13 mouse cellular contexts compared by ENCODE assay signal in genomic region chr12:55058865-55059615, GRCm38 (mm10). TPM values are rescaled to one million over a fixed set of nuclear protein-coding genes. Genes with fewer than 3 reads are reported as not detected.
DNase-seq lines count a peak whose midpoint lies in the region; ATAC-seq and TF ChIP-seq lines count a peak whose summit lies in the region.
"Had no signal": no experiment of that assay in that cellular context is flagged by ENCODE, and none has a peak within 500 bp of the region (broad histone marks: within the 10 kb centered on the region; RNA-seq: fewer than 3 reads in every experiment).

No protein-coding gene starts in this region.

- peak; percentile 70 for DNase-seq in lung, embryonic 14.5 days
- DNase-seq in lung, adult 2 months = no peak
- peak; percentile 21 for DNase-seq in kidney, adult 18-20 months
- no peak for DNase-seq in liver, embryonic 13.5 days
- no peak for DNase-seq in midbrain, embryonic 14.5 days
- DNase-seq in spleen, postnatal 14 days (ENCODE audit: low spot score in 2 of 2) = no peak
- DNase-seq in forebrain, embryonic 14.5 days (ENCODE audit: low spot score) = no peak
- DNase-seq: cerebellum, adult 8-10 months had no signal

- ATAC-seq in lung, embryonic 14.5 days (ENCODE audit: insufficient read depth) = peak; percentile 48
- no peak for ATAC-seq in liver, embryonic 13.5 days (ENCODE audit: low read depth)
- no peak for ATAC-seq in midbrain, embryonic 14.5 days (ENCODE audit: low FRiP score, low TSS enrichment)
- ATAC-seq in forebrain, embryonic 15.5 days (replicated peaks) = no peak
- no peak for ATAC-seq in forebrain, embryonic 14.5 days
- ATAC-seq: activated CD4-positive, CD25-positive, alpha-beta regulatory T cell, adult 4 months had no signal

- H3K9ac ChIP-seq in lung, embryonic 14.5 days = no peak overlapping the region
- H3K9ac ChIP-seq in liver, embryonic 13.5 days = 0 out of 2 replicates have a peak overlapping the region, but pooled peaks have one; percentile 12
- H3K9ac ChIP-seq in midbrain, embryonic 14.5 days (replicated peaks; ENCODE audit: low read length) = no peak overlapping the region
- H3K9ac ChIP-seq in forebrain, embryonic 15.5 days (replicated peaks) = no peak overlapping the region
- no peak overlapping the region for H3K9ac ChIP-seq in forebrain, embryonic 14.5 days (ENCODE audit: low read length)
- H3K9ac ChIP-seq: embryonic facial prominence, embryonic 15.5 days; limb, embryonic 12.5 days had no signal

- H3K4me1 ChIP-seq in lung, embryonic 14.5 days (ENCODE audit: insufficient read depth) = peaks cover 17% of the 10 kb centered on the region; the same call in 1 of the 2 replicates
- H3K4me1 ChIP-seq in lung, adult 2 months (ENCODE audit: control insufficient read depth, insufficient read depth, low read length) = no peaks in the 10 kb centered on the region
- peaks cover 70% of the 10 kb centered on the region for H3K4me1 ChIP-seq in liver, embryonic 13.5 days (replicated peaks)
- no peaks in the 10 kb centered on the region for H3K4me1 ChIP-seq in midbrain, embryonic 14.5 days (ENCODE audit: control insufficient read depth, insufficient read depth, low read length)
- H3K4me1 ChIP-seq in forebrain, embryonic 15.5 days = no peaks in the 10 kb centered on the region
- no peaks in the 10 kb centered on the region for H3K4me1 ChIP-seq in forebrain, embryonic 14.5 days (ENCODE audit: control insufficient read depth, insufficient read depth, low read length)
- H3K4me1 ChIP-seq: embryonic facial prominence, embryonic 15.5 days; limb, embryonic 12.5 days had no signal

- 0 out of 2 replicates have a peak, but pooled peaks cover 7% of the 10 kb centered on the region for H3K36me3 ChIP-seq in lung, embryonic 14.5 days (ENCODE audit: insufficient read depth)
- H3K36me3 ChIP-seq in liver, embryonic 13.5 days = 0 out of 2 replicates have a peak, but pooled peaks cover 7% of the 10 kb centered on the region
- H3K36me3 ChIP-seq in midbrain, embryonic 14.5 days (ENCODE audit: control insufficient read depth, insufficient read depth, low read length) = peaks cover 12% of the 10 kb centered on the region; the same call in 1 of the 2 replicates
- 0 out of 2 replicates have a peak, but pooled peaks cover 2% of the 10 kb centered on the region for H3K36me3 ChIP-seq in forebrain, embryonic 15.5 days
- peaks cover 19% of the 10 kb centered on the region; the same call in 1 of the 2 replicates for H3K36me3 ChIP-seq in forebrain, embryonic 14.5 days (ENCODE audit: control insufficient read depth, insufficient read depth, low read length)

- no peaks in the 10 kb centered on the region for H3K9me3 ChIP-seq in lung, embryonic 14.5 days (ENCODE audit: low read depth, low read length)
- no peaks in the 10 kb centered on the region for H3K9me3 ChIP-seq in liver, embryonic 13.5 days (replicated peaks)
- no peaks in the 10 kb centered on the region for H3K9me3 ChIP-seq in midbrain, embryonic 14.5 days (ENCODE audit: control insufficient read depth, low read length)
- H3K9me3 ChIP-seq in forebrain, embryonic 15.5 days = no peaks in the 10 kb centered on the region
- no peaks in the 10 kb centered on the region for H3K9me3 ChIP-seq in forebrain, embryonic 14.5 days (replicated peaks; ENCODE audit: control insufficient read depth, low read length)
- H3K9me3 ChIP-seq: embryonic facial prominence, embryonic 15.5 days; limb, embryonic 12.5 days had no signal

- TF ChIP-seq POLR2A in lung, adult 2 months (IDR thresholded peaks at IDR 0.05; ENCODE audit: borderline replicate concordance, extremely low read depth, low read depth, low read length) = no peak

- no peaks in the 10 kb centered on the region for H3K27me3 ChIP-seq in lung, embryonic 14.5 days (ENCODE audit: insufficient read depth, low read length)
- H3K27me3 ChIP-seq in liver, embryonic 13.5 days = no peaks in the 10 kb centered on the region
- H3K27me3 ChIP-seq in midbrain, embryonic 14.5 days (ENCODE audit: control insufficient read depth, insufficient read depth, low read length) = no peaks in the 10 kb centered on the region
- no peaks in the 10 kb centered on the region for H3K27me3 ChIP-seq in forebrain, embryonic 15.5 days
- no peaks in the 10 kb centered on the region for H3K27me3 ChIP-seq in forebrain, embryonic 14.5 days (replicated peaks; ENCODE audit: control insufficient read depth, insufficient read depth, low read length)
- H3K27me3 ChIP-seq: embryonic facial prominence, embryonic 15.5 days; limb, embryonic 12.5 days had no signal

- H3K4me3 ChIP-seq in lung, embryonic 14.5 days (ENCODE audit: low read depth, low read length) = no peak overlapping the region
- H3K4me3 ChIP-seq in lung, adult 2 months (replicated peaks; ENCODE audit: extremely low read depth, low read depth, low read length) = no peak overlapping the region
- no peak overlapping the region for H3K4me3 ChIP-seq in liver, embryonic 13.5 days (replicated peaks)
- H3K4me3 ChIP-seq in midbrain, embryonic 14.5 days (replicated peaks; ENCODE audit: low read depth, low read length) = no peak overlapping the region
- no peak overlapping the region for H3K4me3 ChIP-seq in forebrain, embryonic 15.5 days
- no peak overlapping the region for H3K4me3 ChIP-seq in forebrain, embryonic 14.5 days (ENCODE audit: low read depth, low read length)
- H3K4me3 ChIP-seq: embryonic facial prominence, embryonic 15.5 days; layer of hippocampus, adult 2 months; limb, embryonic 12.5 days had no signal

- TF ChIP-seq CTCF in lung, embryonic 14.5 days (IDR thresholded peaks at IDR 0.05; ENCODE audit: low read depth) = no peak
- TF ChIP-seq CTCF in lung, adult 2 months (IDR thresholded peaks at IDR 0.05; ENCODE audit: insufficient read depth, low read length) = no peak

- no peak overlapping the region for H3K4me2 ChIP-seq in lung, embryonic 14.5 days
- no peak overlapping the region for H3K4me2 ChIP-seq in liver, embryonic 13.5 days
- no peak overlapping the region for H3K4me2 ChIP-seq in midbrain, embryonic 14.5 days (ENCODE audit: low read length)
- no peak overlapping the region for H3K4me2 ChIP-seq in forebrain, embryonic 15.5 days (replicated peaks)
- no peak overlapping the region for H3K4me2 ChIP-seq in forebrain, embryonic 14.5 days (ENCODE audit: low read length)
- H3K4me2 ChIP-seq: embryonic facial prominence, embryonic 15.5 days; limb, embryonic 12.5 days had no signal

- WGBS in lung, embryonic 14.5 days = 34% methylated on average over 6 of the region's 6 CpGs
- 59% methylated on average over 6 of the region's 6 CpGs for WGBS in lung, adult 2 months
- 50% methylated on average over 6 of the region's 6 CpGs for WGBS in liver, embryonic 13.5 days (ENCODE audit: insufficient replicate concordance)
- WGBS in midbrain, embryonic 14.5 days = 85% methylated on average over 6 of the region's 6 CpGs
- whole genome bisulfite sequencing in forebrain, embryonic 15.5 days = 74% methylated on average over 6 of the region's 6 CpGs
- 74% methylated on average over 6 of the region's 6 CpGs for WGBS in forebrain, embryonic 14.5 days

- no peak overlapping the region for H3K27ac ChIP-seq in lung, embryonic 14.5 days (ENCODE audit: low read depth)
- peak overlapping the region; percentile 84 for H3K27ac ChIP-seq in liver, embryonic 13.5 days
- H3K27ac ChIP-seq in midbrain, embryonic 14.5 days (replicated peaks; ENCODE audit: low read depth, low read length) = no peak overlapping the region
- no peak overlapping the region for H3K27ac ChIP-seq in forebrain, embryonic 15.5 days (replicated peaks)
- no peak overlapping the region for H3K27ac ChIP-seq in forebrain, embryonic 14.5 days (ENCODE audit: low read depth, low read length)
- H3K27ac ChIP-seq: embryonic facial prominence, embryonic 15.5 days; layer of hippocampus, adult 2 months; limb, embryonic 12.5 days had no signal

RNA-seq across cellular contexts. Expression of gene 2700097O09Rik, which starts 20.9 kb away (rescaled TPM):
- 34.3 and 36.1 TPM in 2 replicates for polyA plus RNA-seq in lung, embryonic 14.5 days (2014; fragmentation: Nextera tagmentation; extraction: Ambion mirVana)
- polyA plus RNA-seq in lung, adult 2 months (2012; rRNA removed) = 3.3 and 6.4 TPM in 2 replicates
- 30.6 and 32.9 TPM in 2 replicates for polyA plus RNA-seq in liver, embryonic 13.5 days (2015; fragmentation: Nextera tagmentation; extraction: Ambion mirVana)
- 31.8 and 32.3 TPM in 2 replicates for polyA plus RNA-seq in midbrain, embryonic 14.5 days (2014; fragmentation: Nextera tagmentation; extraction: Ambion mirVana)
- 33.6 and 36.4 TPM in 2 replicates for polyA plus RNA-seq in forebrain, embryonic 15.5 days (2015; fragmentation: Nextera tagmentation; extraction: Ambion mirVana)
- polyA plus RNA-seq in forebrain, embryonic 14.5 days (2014; fragmentation: Nextera tagmentation; extraction: Ambion mirVana) = 32.8 and 36.0 TPM in 2 replicates

RNA-seq across cellular contexts. Expression of gene Srp54a, which starts 21.0 kb away (rescaled TPM):
- polyA plus RNA-seq in lung, embryonic 14.5 days (2014; fragmentation: Nextera tagmentation; extraction: Ambion mirVana) = 156 and 163 TPM in 2 replicates
- 16.7 and 21.0 TPM in 2 replicates for polyA plus RNA-seq in lung, adult 2 months (2012; rRNA removed)
- 94.7 and 121 TPM in 2 replicates for polyA plus RNA-seq in liver, embryonic 13.5 days (2015; fragmentation: Nextera tagmentation; extraction: Ambion mirVana)
- polyA plus RNA-seq in midbrain, embryonic 14.5 days (2014; fragmentation: Nextera tagmentation; extraction: Ambion mirVana) = 193 and 227 TPM in 2 replicates
- polyA plus RNA-seq in forebrain, embryonic 15.5 days (2015; fragmentation: Nextera tagmentation; extraction: Ambion mirVana) = 203 and 213 TPM in 2 replicates
- polyA plus RNA-seq in forebrain, embryonic 14.5 days (2014; fragmentation: Nextera tagmentation; extraction: Ambion mirVana) = 216 and 245 TPM in 2 replicates

RNA-seq across cellular contexts. Expression of gene Baz1a, which starts 44.9 kb away (rescaled TPM):
- 23.9 and 26.3 TPM in 2 replicates for polyA plus RNA-seq in lung, embryonic 14.5 days (2014; fragmentation: Nextera tagmentation; extraction: Ambion mirVana)
- 2.7 and 5.5 TPM in 2 replicates for polyA plus RNA-seq in lung, adult 2 months (2012; rRNA removed)
- polyA plus RNA-seq in liver, embryonic 13.5 days (2015; fragmentation: Nextera tagmentation; extraction: Ambion mirVana) = 32.3 and 38.0 TPM in 2 replicates
- polyA plus RNA-seq in midbrain, embryonic 14.5 days (2014; fragmentation: Nextera tagmentation; extraction: Ambion mirVana) = 7.1 and 8.5 TPM in 2 replicates
- polyA plus RNA-seq in forebrain, embryonic 15.5 days (2015; fragmentation: Nextera tagmentation; extraction: Ambion mirVana) = 15.2 and 18.5 TPM in 2 replicates
- 13.6 and 14.4 TPM in 2 replicates for polyA plus RNA-seq in forebrain, embryonic 14.5 days (2014; fragmentation: Nextera tagmentation; extraction: Ambion mirVana)

Comparison
In these comparisons a context has a peak if more than half of its experiments do, and no peak if none do; other contexts are left out.
1. DNase-seq: peak in lung, embryonic 14.5 days (single experiment) and kidney, adult 18-20 months (single experiment); none in lung, adult 2 months (single experiment), liver, embryonic 13.5 days (single experiment), midbrain, embryonic 14.5 days (single experiment), spleen, postnatal 14 days (0 of 2) and forebrain, embryonic 14.5 days (single experiment).